Mouse (Mus musculus) E14TG2a.4 (cell line): ENCODE data around the gene Cobl.

Experiments
- H3K27me3 ChIP-seq: 2 replicates; pipeline ENCODE4 v1.6.1; 2014; ENCODE audit warnings: low read length, control low read depth; ENCODE audit not compliant: insufficient read depth
- H3K36me3 ChIP-seq: 2 replicates; pipeline ENCODE4 v1.6.1; 2014; ENCODE audit warnings: low read length, control low read depth; ENCODE audit not compliant: insufficient read depth
- H3K4me1 ChIP-seq: replicated peaks from 2 replicates; pipeline ENCODE4 v1.6.1; 2014; ENCODE audit warnings: low read depth, low read length, control low read depth
- H3K4me3 ChIP-seq: replicated peaks from 2 replicates; pipeline ENCODE4 v1.5.1; 2014; ENCODE audit warnings: mild to moderate bottlenecking, low read length
- H3K9me3 ChIP-seq: 2 replicates; pipeline ENCODE4 v1.6.1; 2014; ENCODE audit warnings: low read length, control low read depth
- CTCF ChIP-seq: conservative IDR thresholded peaks from 2 replicates; pipeline ENCODE4 v1.5.1; 2014; ENCODE audit warnings: low read length
- NANOG ChIP-seq: IDR thresholded peaks from 2 replicates; pipeline ENCODE4 v1.6.1; 2014; ENCODE audit warnings: borderline replicate concordance, low read length, mixed read lengths
- POU5F1 ChIP-seq: IDR thresholded peaks from 2 replicates; pipeline ENCODE4 v1.6.1; 2014; ENCODE audit warnings: low read length, borderline replicate concordance

Gene Cobl

GRCm38 (mm10) chr11:12442283-12442682 is 22.5 kb downstream of the Cobl start:
- H3K4me3 ChIP-seq, result no peak overlapping the region
- peaks cover 39% of the 10 kb centered on the region for H3K36me3 ChIP-seq
- TF ChIP-seq NANOG, result no peak
- TF ChIP-seq CTCF, result no peak
- TF ChIP-seq POU5F1, result no peak
- H3K4me1 ChIP-seq, result peaks cover 76% of the 10 kb centered on the region
- no peaks in the 10 kb centered on the region for H3K9me3 ChIP-seq
- H3K27me3 ChIP-seq, result no peaks in the 10 kb centered on the region

GRCm38 (mm10) chr11:12435905-12436304 is 28.9 kb downstream of the Cobl start:
- H3K36me3 ChIP-seq, result peaks cover 46% of the 10 kb centered on the region
- H3K4me3 ChIP-seq, result no peak overlapping the region
- TF ChIP-seq NANOG (no peak), POU5F1 (no peak), CTCF (no peak)
- H3K27me3 ChIP-seq, result no peaks in the 10 kb centered on the region
- peaks cover 78% of the 10 kb centered on the region for H3K4me1 ChIP-seq
- no peaks in the 10 kb centered on the region for H3K9me3 ChIP-seq

- H3K4me3 ChIP-seq, result no peak overlapping the region
- no peaks in the 10 kb centered on the region for H3K9me3 ChIP-seq
- no peak for TF ChIP-seq POU5F1
- peaks cover 44% of the 10 kb centered on the region for H3K36me3 ChIP-seq
- peaks cover 77% of the 10 kb centered on the region for H3K4me1 ChIP-seq
- H3K27me3 ChIP-seq, result no peaks in the 10 kb centered on the region
Observed at GRCm38 (mm10) chr11:12435018-12435417, 29.7 kb downstream of the Cobl start.

GRCm38 (mm10) chr11:12434597-12434996 is 30.2 kb downstream of the Cobl start:
- Histone ChIP-seq H3K4me3 (no peak overlapping the region), H3K4me1 (peaks cover 79% of the 10 kb centered on the region), H3K27me3 (no peaks in the 10 kb centered on the region), H3K36me3 (peaks cover 47% of the 10 kb centered on the region), H3K9me3 (no peaks in the 10 kb centered on the region)
- TF ChIP-seq POU5F1 (no peak), CTCF (no peak), NANOG (no peak)

- Histone ChIP-seq H3K27me3 (no peaks in the 10 kb centered on the region), H3K9me3 (no peaks in the 10 kb centered on the region), H3K4me3 (no peak overlapping the region), H3K36me3 (peaks cover 58% of the 10 kb centered on the region), H3K4me1 (peaks cover 71% of the 10 kb centered on the region)
- TF ChIP-seq NANOG (no peak), POU5F1 (no peak), CTCF (no peak)
Observed at GRCm38 (mm10) chr11:12431911-12432310, 32.8 kb downstream of the Cobl start.

GRCm38 (mm10) chr11:12430231-12431041 is 34.3 kb downstream of the Cobl start:
- H3K4me3 ChIP-seq, result no peak overlapping the region
- H3K4me1 ChIP-seq, result peaks cover 74% of the 10 kb centered on the region
- H3K9me3 ChIP-seq, result no peaks in the 10 kb centered on the region
- TF ChIP-seq POU5F1 (no peak), NANOG (no peak), CTCF (no peak)
- no peaks in the 10 kb centered on the region for H3K27me3 ChIP-seq
- H3K36me3 ChIP-seq, result peaks cover 54% of the 10 kb centered on the region

- H3K4me3 ChIP-seq, result no peak overlapping the region
- TF ChIP-seq POU5F1, result no peak
- TF ChIP-seq CTCF, result no peak
- TF ChIP-seq NANOG, result no peak
- H3K4me1 ChIP-seq, result peaks cover 69% of the 10 kb centered on the region
Observed at GRCm38 (mm10) chr11:12426746-12427145, 38.0 kb downstream of the Cobl start.

GRCm38 (mm10) chr11:12424205-12424604 is 40.6 kb downstream of the Cobl start:
- Histone ChIP-seq H3K4me1 (peaks cover 59% of the 10 kb centered on the region), H3K27me3 (no peaks in the 10 kb centered on the region), H3K36me3 (peaks cover 62% of the 10 kb centered on the region), H3K9me3 (no peaks in the 10 kb centered on the region), H3K4me3 (no peak overlapping the region)
- TF ChIP-seq CTCF (no peak), POU5F1 (no peak), NANOG (no peak)

More at GRCm38 (mm10) chr11:12426746-12427145, 38.0 kb downstream of the Cobl start:
- Histone ChIP-seq H3K36me3 (peaks cover 55% of the 10 kb centered on the region), H3K27me3 (no peaks in the 10 kb centered on the region), H3K9me3 (no peaks in the 10 kb centered on the region)

- no peaks in the 10 kb centered on the region for H3K27me3 ChIP-seq
- no peak overlapping the region for H3K4me3 ChIP-seq
- TF ChIP-seq NANOG (no peak), POU5F1 (no peak)
- peaks cover 67% of the 10 kb centered on the region for H3K36me3 ChIP-seq
- no peaks in the 10 kb centered on the region for H3K9me3 ChIP-seq
- H3K4me1 ChIP-seq, result peaks cover 48% of the 10 kb centered on the region
Observed at GRCm38 (mm10) chr11:12421183-12421582, 43.6 kb downstream of the Cobl start.
